In the genomic region with DNA sequence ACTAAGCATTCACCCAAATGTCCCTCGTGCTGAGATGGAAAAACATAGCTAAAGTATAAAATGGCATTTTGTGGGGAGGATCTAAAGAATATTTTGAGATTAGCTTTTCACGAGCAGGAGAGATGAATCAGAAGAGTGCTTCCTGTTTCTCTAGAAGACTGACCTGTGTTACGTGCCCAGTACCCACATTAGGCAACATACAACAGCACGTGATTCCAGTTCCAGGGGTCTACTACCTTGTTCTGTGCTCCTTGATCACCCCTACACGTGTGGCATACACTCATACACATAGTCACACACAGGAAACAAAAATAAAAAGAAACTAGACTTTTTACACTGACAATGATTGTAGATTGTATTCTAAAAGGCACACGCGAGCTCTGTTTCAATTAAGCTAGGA, we compare ENCODE assay signal across 11 mouse cellular contexts. TPM values are rescaled to one million over a fixed set of nuclear protein-coding genes. Genes with fewer than 3 reads are reported as not detected.
DNase-seq lines count a peak whose midpoint lies in the region; ATAC-seq lines count a peak whose summit lies in the region.
"Had no signal": no experiment of that assay in that cellular context is flagged by ENCODE, and none has a peak within 500 bp of the region (broad histone marks: within the 10 kb centered on the region; RNA-seq: fewer than 3 reads in every experiment).

No protein-coding gene starts in this region.

- peaks cover 14% of the 10 kb centered on the region for H3K4me1 ChIP-seq in heart, embryonic 12.5 days (replicated peaks)
- H3K4me1 ChIP-seq in forebrain, embryonic 13.5 days = peaks cover 17% of the 10 kb centered on the region
- peaks cover 43% of the 10 kb centered on the region for H3K4me1 ChIP-seq in liver, embryonic 13.5 days (replicated peaks)

- peak overlapping the region; percentile 33; the same call in 1 of the 2 replicates for H3K4me2 ChIP-seq in heart, embryonic 12.5 days
- H3K4me2 ChIP-seq in forebrain, embryonic 13.5 days = peak overlapping the region; percentile 97
- peak overlapping the region; percentile 90 for H3K4me2 ChIP-seq in liver, embryonic 13.5 days

- no peaks in the 10 kb centered on the region for H3K27me3 ChIP-seq in heart, embryonic 12.5 days (replicated peaks)
- H3K27me3 ChIP-seq in forebrain, embryonic 13.5 days = no peaks in the 10 kb centered on the region
- no peaks in the 10 kb centered on the region for H3K27me3 ChIP-seq in liver, embryonic 13.5 days

- peaks cover 14% of the 10 kb centered on the region for H3K36me3 ChIP-seq in heart, embryonic 12.5 days
- H3K36me3 ChIP-seq in forebrain, embryonic 13.5 days (ENCODE audit: poor library complexity, severe bottlenecking) = peaks cover 24% of the 10 kb centered on the region
- peaks cover 22% of the 10 kb centered on the region for H3K36me3 ChIP-seq in liver, embryonic 13.5 days

- intact Hi-C loops in gastrocnemius, postnatal 36 days (cut with DNase I) = no loop called here

- H3K27ac ChIP-seq in heart, embryonic 12.5 days (ENCODE audit: poor library complexity, severe bottlenecking) = no peak overlapping the region
- no peak overlapping the region for H3K27ac ChIP-seq in forebrain, embryonic 13.5 days
- no peak overlapping the region for H3K27ac ChIP-seq in liver, embryonic 13.5 days

- no peak overlapping the region for H3K4me3 ChIP-seq in heart, embryonic 12.5 days
- H3K4me3 ChIP-seq in forebrain, embryonic 13.5 days = peak overlapping the region; percentile 69; the same call in 1 of the 2 replicates
- H3K4me3 ChIP-seq in liver, embryonic 13.5 days (replicated peaks) = peak overlapping the region; percentile 95

- WGBS in heart, embryonic 12.5 days = 69% methylated on average over 7 of the region's 7 CpGs
- 81% methylated on average over 7 of the region's 7 CpGs for WGBS in forebrain, embryonic 13.5 days
- WGBS in liver, embryonic 13.5 days (ENCODE audit: insufficient replicate concordance) = 63% methylated on average over 7 of the region's 7 CpGs

- H3K9me3 ChIP-seq in heart, embryonic 12.5 days (replicated peaks) = no peaks in the 10 kb centered on the region
- no peaks in the 10 kb centered on the region for H3K9me3 ChIP-seq in forebrain, embryonic 13.5 days (replicated peaks)
- no peaks in the 10 kb centered on the region for H3K9me3 ChIP-seq in liver, embryonic 13.5 days (replicated peaks)

- no peak for ATAC-seq in heart, embryonic 12.5 days (ENCODE audit: insufficient number of reproducible peaks, low FRiP score)
- no peak for ATAC-seq in forebrain, embryonic 13.5 days
- ATAC-seq in liver, embryonic 13.5 days (ENCODE audit: low read depth) = no peak

- no peak overlapping the region for H3K9ac ChIP-seq in heart, embryonic 12.5 days
- no peak overlapping the region for H3K9ac ChIP-seq in forebrain, embryonic 13.5 days
- H3K9ac ChIP-seq in liver, embryonic 13.5 days = peak overlapping the region; percentile 91

- no peak for DNase-seq in heart, adult 11 months
- DNase-seq in 416B (ENCODE audit: low read depth) = peak; percentile 60
- DNase-seq in liver, embryonic 13.5 days = no peak
- DNase-seq in adrenal gland, postnatal 25 days = no peak
- no peak for DNase-seq in gastrocnemius, postnatal 10 days
- DNase-seq in gastrocnemius, postnatal 36 days = no peak
- DNase-seq: adrenal gland, postnatal 36 days; layer of hippocampus, postnatal 36 days; thymus, postnatal 25 days had no signal

RNA-seq across cellular contexts. Expression of a gene that starts 1.3 kb away (rescaled TPM):
- polyA plus RNA-seq in heart, embryonic 12.5 days (2016; fragmentation: Nextera tagmentation; extraction: Ambion mirVana) = 6.5 and 6.6 TPM in 2 replicates
- 11.9 and 13.1 TPM in 2 replicates for polyA plus RNA-seq in forebrain, embryonic 13.5 days (2015; fragmentation: Nextera tagmentation; extraction: Ambion mirVana)
- 5.9 and 6.0 TPM in 2 replicates for polyA plus RNA-seq in liver, embryonic 13.5 days (2015; fragmentation: Nextera tagmentation; extraction: Ambion mirVana)
- total RNA-seq in adrenal gland, postnatal 25 days (2021) = 9.3 and 13.3 TPM in 2 replicates
- total RNA-seq in gastrocnemius, postnatal 10 days (2021) = 1 to 10 TPM; 6.1 to 6.6 TPM
- 10 to 100 TPM in 1 of 2 experiments, 1 to 10 TPM in 1; 8.5 to 13.0 TPM for total RNA-seq in gastrocnemius, postnatal 36 days (2021)

RNA-seq across cellular contexts. Expression of a gene that starts 4.0 kb away (rescaled TPM):
- polyA plus RNA-seq in heart, embryonic 12.5 days (2016; fragmentation: Nextera tagmentation; extraction: Ambion mirVana) = 10.7 and 11.5 TPM in 2 replicates
- polyA plus RNA-seq in forebrain, embryonic 13.5 days (2015; fragmentation: Nextera tagmentation; extraction: Ambion mirVana) = 16.6 and 18.0 TPM in 2 replicates
- 3.7 and 4.3 TPM in 2 replicates for polyA plus RNA-seq in liver, embryonic 13.5 days (2015; fragmentation: Nextera tagmentation; extraction: Ambion mirVana)
- total RNA-seq in adrenal gland, postnatal 25 days (2021) = 11.1 and 12.9 TPM in 2 replicates
- 1 to 10 TPM; 7.7 to 9.9 TPM for total RNA-seq in gastrocnemius, postnatal 10 days (2021)
- total RNA-seq in gastrocnemius, postnatal 36 days (2021) = 1 to 10 TPM; 5.4 to 7.5 TPM

RNA-seq across cellular contexts. Expression of a gene that starts 8.5 kb away (rescaled TPM):
- polyA plus RNA-seq in heart, embryonic 12.5 days (2016; fragmentation: Nextera tagmentation; extraction: Ambion mirVana) = 997 and 1,021 TPM in 2 replicates
- polyA plus RNA-seq in forebrain, embryonic 13.5 days (2015; fragmentation: Nextera tagmentation; extraction: Ambion mirVana) = 672 and 745 TPM in 2 replicates
- 566 and 569 TPM in 2 replicates for polyA plus RNA-seq in liver, embryonic 13.5 days (2015; fragmentation: Nextera tagmentation; extraction: Ambion mirVana)
- 437 and 448 TPM in 2 replicates for total RNA-seq in adrenal gland, postnatal 25 days (2021)
- total RNA-seq in gastrocnemius, postnatal 10 days (2021) = 100 to 1,000 TPM; 566 to 668 TPM
- total RNA-seq in gastrocnemius, postnatal 36 days (2021) = 100 to 1,000 TPM; 691 to 699 TPM

RNA-seq across cellular contexts. Expression of a gene that starts 31.1 kb away (rescaled TPM):
- 32.7 and 35.2 TPM in 2 replicates for polyA plus RNA-seq in heart, embryonic 12.5 days (2016; fragmentation: Nextera tagmentation; extraction: Ambion mirVana)
- 38.2 and 39.5 TPM in 2 replicates for polyA plus RNA-seq in forebrain, embryonic 13.5 days (2015; fragmentation: Nextera tagmentation; extraction: Ambion mirVana)
- 18.6 and 21.8 TPM in 2 replicates for polyA plus RNA-seq in liver, embryonic 13.5 days (2015; fragmentation: Nextera tagmentation; extraction: Ambion mirVana)
- total RNA-seq in adrenal gland, postnatal 25 days (2021) = 59.8 and 67.4 TPM in 2 replicates
- 10 to 100 TPM; 13.7 to 16.9 TPM for total RNA-seq in gastrocnemius, postnatal 10 days (2021)
- 10 to 100 TPM in 1 of 2 experiments, 1 to 10 TPM in 1; 9.2 to 14.6 TPM for total RNA-seq in gastrocnemius, postnatal 36 days (2021)

RNA-seq across cellular contexts. Expression of a gene that starts 33.4 kb away (rescaled TPM):
- polyA plus RNA-seq in heart, embryonic 12.5 days (2016; fragmentation: Nextera tagmentation; extraction: Ambion mirVana) = 31.4 and 31.9 TPM in 2 replicates
- polyA plus RNA-seq in forebrain, embryonic 13.5 days (2015; fragmentation: Nextera tagmentation; extraction: Ambion mirVana) = 64.0 and 69.6 TPM in 2 replicates
- polyA plus RNA-seq in liver, embryonic 13.5 days (2015; fragmentation: Nextera tagmentation; extraction: Ambion mirVana) = 32.4 and 34.7 TPM in 2 replicates
- total RNA-seq in adrenal gland, postnatal 25 days (2021) = 22.9 and 23.2 TPM in 2 replicates
- 10 to 100 TPM; 11.6 to 13.8 TPM for total RNA-seq in gastrocnemius, postnatal 10 days (2021)
- total RNA-seq in gastrocnemius, postnatal 36 days (2021) = 1 to 10 TPM; 7.3 to 8.7 TPM

Comparison
In these comparisons a context has a peak if more than half of its experiments do, and no peak if none do; other contexts are left out.
1. H3K4me2 ChIP-seq: peak in every context shown above with its lines; median percentile 97 in forebrain, embryonic 13.5 days; 90 in liver, embryonic 13.5 days; 33 in heart, embryonic 12.5 days.